Mouse (Mus musculus) CD4-positive naive resting alpha-beta T cell, adult 57 days (primary cell): Measurements from ENCODE around the gene Cpn1. TPM values are rescaled to one million over a fixed set of nuclear protein-coding genes. Genes with fewer than 3 reads are reported as not detected.

Experiments used
- total RNA-seq: library from RNA; stranded (reverse); gene quantifications from one replicate; pipeline ENCODE4 v1.2.4, GENCODE M21; 2023

Cpn1 gene
- not detected for total RNA-seq

GRCm38 (mm10) chr19:43986069-43986794, at the start of gene Cpn1:
Cpn1 (minus strand) TSS chr19:43986556.

DNA sequence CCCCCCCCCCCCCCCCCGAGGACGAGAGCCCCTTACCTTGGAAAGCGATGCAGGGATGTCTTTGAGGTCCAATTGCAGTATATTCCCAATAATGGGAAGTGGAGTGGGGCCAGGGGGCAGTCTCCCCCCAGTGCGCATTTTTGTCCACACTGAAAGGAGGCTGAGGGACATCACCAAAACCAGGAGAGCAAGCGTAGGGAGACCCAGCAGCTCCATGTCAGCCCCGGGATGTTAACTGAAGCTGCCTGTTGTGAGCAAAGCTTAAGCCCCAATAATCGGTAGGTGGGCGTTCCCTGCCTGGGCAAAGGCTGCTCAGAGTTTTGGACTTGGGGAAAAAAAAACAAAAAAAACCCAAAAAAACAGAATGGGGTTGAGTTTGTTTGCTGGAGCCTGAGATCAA, 42.6 kb upstream of the Cpn1 start, which contains the start of gene Cyp2c23:
Cyp2c23 (minus strand) TSS at position 237 of the 400 bp plus-strand sequence.

GRCm38 (mm10) chr19:43939769-43940689, 46.3 kb downstream of the Cpn1 start, which contains the start of gene Dnmbp:
Dnmbp (minus strand) TSS chr19:43940191.

Other genes starting within 250 kb of the Cpn1 start
- 9.3 TPM for gene Cutc, start 233.6 kb downstream of the Cpn1 start, total RNA-seq
- 11.9 TPM for gene Cox15, start 233.6 kb downstream of the Cpn1 start, total RNA-seq
- gene Abcc2, start 204.4 kb downstream of the Cpn1 start, total RNA-seq, result not detected
- gene Dnmbp, start 46.4 kb downstream of the Cpn1 start, total RNA-seq, result 11.1 TPM
- not detected for gene Cyp2c23, start 42.7 kb upstream of the Cpn1 start, total RNA-seq
- 6.3 TPM for gene Erlin1, start 83.2 kb upstream of the Cpn1 start, total RNA-seq
- gene Chuk, start 120.9 kb upstream of the Cpn1 start, total RNA-seq, result 66.6 TPM
- gene Cwf19l1, start 149.3 kb upstream of the Cpn1 start, total RNA-seq, result 28.7 TPM
- 64.1 TPM for gene Bloc1s2, start 159.9 kb upstream of the Cpn1 start, total RNA-seq
- gene Pkd2l1, start 205.9 kb upstream of the Cpn1 start, total RNA-seq, result not detected
- not detected for gene Scd3, start 216.7 kb upstream of the Cpn1 start, total RNA-seq